Mouse (Mus musculus): ENCODE results near the gene Calm3.

Calm3 gene

GRCm38 (mm10) chr7:16940292-16940691, 16.4 kb upstream of the Calm3 start:
- in situ Hi-C loops (cut with MboI), result no loop called here

GRCm38 (mm10) chr7:16938117-16938791, 14.3 kb upstream of the Calm3 start:
- in situ Hi-C loops (cut with MboI), result loop anchor here (10.0 kb wide), 2 partner anchors 57 to 117 kb away; partner anchors contain the start of gene Ccdc8

GRCm38 (mm10) chr7:16937312-16937711, 13.4 kb upstream of the Calm3 start:
- in situ Hi-C loops (cut with MboI), result loop anchor here (10.0 kb wide), 2 partner anchors 57 to 117 kb away; partner anchors contain the start of gene Ccdc8

- in situ Hi-C loops (cut with MboI), result loop anchor here (10.0 kb wide), 2 partner anchors 62 to 122 kb away; partner anchors contain the start of gene Ccdc8
Measured at GRCm38 (mm10) chr7:16932704-16933577, 9.0 kb upstream of the Calm3 start.

- in situ Hi-C loops (cut with MboI), result loop anchor here (10.0 kb wide), 2 partner anchors 63 to 123 kb away; partner anchors contain the start of gene Ccdc8
Measured at GRCm38 (mm10) chr7:16931968-16932627, 8.2 kb upstream of the Calm3 start.

- in situ Hi-C loops (cut with MboI), result loop anchor here (10.0 kb wide), 2 partner anchors 64 to 124 kb away; partner anchors contain the start of gene Ccdc8
Measured at GRCm38 (mm10) chr7:16930850-16931249, 6.9 kb upstream of the Calm3 start.

GRCm38 (mm10) chr7:16928341-16928740, 4.4 kb upstream of the Calm3 start:
- in situ Hi-C loops (cut with MboI), result no loop called here

- in situ Hi-C loops (cut with MboI), result no loop called here
Measured at GRCm38 (mm10) chr7:16923283-16924036, 454 bp downstream of the Calm3 start.

GRCm38 (mm10) chr7:16922360-16922973, 1.4 kb downstream of the Calm3 start:
- in situ Hi-C loops (cut with MboI), result no loop called here

GRCm38 (mm10) chr7:16921881-16922335, 2.0 kb downstream of the Calm3 start:
- in situ Hi-C loops (cut with MboI), result no loop called here

- in situ Hi-C loops (cut with MboI), result no loop called here
Measured at GRCm38 (mm10) chr7:16920818-16921791, 2.8 kb downstream of the Calm3 start.

- in situ Hi-C loops (cut with MboI), result no loop called here
Measured at GRCm38 (mm10) chr7:16920150-16920579, 3.7 kb downstream of the Calm3 start.

- in situ Hi-C loops (cut with MboI), result no loop called here
Measured at GRCm38 (mm10) chr7:16919395-16920149, 4.3 kb downstream of the Calm3 start.

- in situ Hi-C loops (cut with MboI), result no loop called here
Measured at GRCm38 (mm10) chr7:16918670-16919069, 5.2 kb downstream of the Calm3 start.

- in situ Hi-C loops (cut with MboI), result no loop called here
Measured at GRCm38 (mm10) chr7:16918014-16918413, 5.9 kb downstream of the Calm3 start.

- in situ Hi-C loops (cut with MboI), result no loop called here
Measured at GRCm38 (mm10) chr7:16917447-16917846, 6.5 kb downstream of the Calm3 start.

- in situ Hi-C loops (cut with MboI), result no loop called here
Measured at GRCm38 (mm10) chr7:16916342-16917265, 7.3 kb downstream of the Calm3 start.
